Mouse (Mus musculus) liver, embryonic 16.5 days (tissue): Measurements from ENCODE around the gene Sec24d. TPM values are rescaled to one million over a fixed set of nuclear protein-coding genes. Genes with fewer than 3 reads are reported as not detected.

Source experiments
- polyA plus RNA-seq: library from polyadenylated mRNA; unstranded; fragments of >200 nt; fragmentation: Nextera tagmentation; extraction: Ambion mirVana; gene quantifications from 2 replicates; pipeline ENCODE4 v1.2.1, GENCODE M21; 2015

The Sec24d gene
- polyA plus RNA-seq, 1 experiment from 2014 or later: 25.1 TPM

Other genes with a start within 250 kb of the Sec24d start
- gene Myoz2, start 232.4 kb upstream of the Sec24d start, polyA plus RNA-seq: 1.6 and 2.5 TPM in 2 replicates
- 0.14 and 0.48 TPM in 2 replicates for gene Synpo2, start 31.3 kb upstream of the Sec24d start, polyA plus RNA-seq
- gene Mettl14, start 118.7 kb downstream of the Sec24d start, polyA plus RNA-seq: 6.8 and 6.9 TPM in 2 replicates
- gene Prss12, start 179.5 kb downstream of the Sec24d start, polyA plus RNA-seq: 0.74 and 0.79 TPM in 2 replicates